Mouse (Mus musculus) liver, embryonic 16.5 days (tissue): ENCODE data around the gene Vmn1r198. TPM values are rescaled to one million over a fixed set of nuclear protein-coding genes. Genes with fewer than 3 reads are reported as not detected.
"Not testable (repeated sequence)": the region's sequence is repeated elsewhere in the genome, so short reads cannot be mapped to it uniquely, and the experiment has no call there.

Experiments used
- ATAC-seq: fragments of 200-750 bp; cut with Nextera tagmentation; 2 replicates; pipeline ENCODE4 v1.8.0; 2017; ENCODE audit warnings: low read depth, mild to moderate bottlenecking, moderate number of reproducible peaks, moderate library complexity
- H3K27ac ChIP-seq: fragments of 300-500 bp; sonication (generic); 2 replicates; pipeline ENCODE4 v1.5.1; 2014; ENCODE audit warnings: mild to moderate bottlenecking, low read length
- H3K27me3 ChIP-seq: fragments of 300-500 bp; sonication (generic); 2 replicates; pipeline ENCODE4 v1.6.1; 2014; ENCODE audit warnings: low read depth, low read length, mixed read lengths; ENCODE audit not compliant: control insufficient read depth, insufficient read depth
- H3K36me3 ChIP-seq: fragments of 300-500 bp; sonication (generic); 2 replicates; pipeline ENCODE4 v1.6.1; 2014; ENCODE audit warnings: mild to moderate bottlenecking; ENCODE audit not compliant: control insufficient read depth, insufficient read depth
- H3K4me1 ChIP-seq: fragments of 300-500 bp; sonication (generic); 2 replicates; pipeline ENCODE4 v1.6.1; 2014; ENCODE audit warnings: low read depth, low read length, mixed read lengths; ENCODE audit not compliant: control insufficient read depth
- H3K4me2 ChIP-seq: fragments of 300-500 bp; sonication (generic); 2 replicates; pipeline ENCODE4 v1.6.1; 2014; ENCODE audit warnings: low read depth, low read length, mixed read lengths
- H3K4me3 ChIP-seq: fragments of 300-500 bp; sonication (generic); 2 replicates; pipeline ENCODE4 v1.5.1; 2014; ENCODE audit warnings: low read depth, mild to moderate bottlenecking, low read length
- H3K9ac ChIP-seq: fragments of 300-500 bp; sonication (generic); 2 replicates; pipeline ENCODE4 v1.6.1; 2014; ENCODE audit warnings: low read depth, low read length
- H3K9me3 ChIP-seq: fragments of 300-500 bp; sonication (generic); replicated peaks from 2 replicates; pipeline ENCODE4 v1.6.1; 2016; ENCODE audit warnings: low read length; ENCODE audit not compliant: control insufficient read depth
- WGBS: fragments of 180-500 bp; shearing (Covaris S2); extraction: QIAGEN DNeasy Blood & Tissue Kit; methylation state at CpG from one replicate; pipeline ENCODE4 v1.1.7; 2014; ENCODE audit not compliant: insufficient replicate concordance; 5-methylcytosine and 5-hydroxymethylcytosine counted together
- polyA plus RNA-seq: library from polyadenylated mRNA; unstranded; fragments of >200 nt; fragmentation: Nextera tagmentation; extraction: Ambion mirVana; gene quantifications from 2 replicates; pipeline ENCODE4 v1.2.1, GENCODE M21; 2015

Gene Vmn1r198
- not detected in 2 replicates for polyA plus RNA-seq

DNA sequence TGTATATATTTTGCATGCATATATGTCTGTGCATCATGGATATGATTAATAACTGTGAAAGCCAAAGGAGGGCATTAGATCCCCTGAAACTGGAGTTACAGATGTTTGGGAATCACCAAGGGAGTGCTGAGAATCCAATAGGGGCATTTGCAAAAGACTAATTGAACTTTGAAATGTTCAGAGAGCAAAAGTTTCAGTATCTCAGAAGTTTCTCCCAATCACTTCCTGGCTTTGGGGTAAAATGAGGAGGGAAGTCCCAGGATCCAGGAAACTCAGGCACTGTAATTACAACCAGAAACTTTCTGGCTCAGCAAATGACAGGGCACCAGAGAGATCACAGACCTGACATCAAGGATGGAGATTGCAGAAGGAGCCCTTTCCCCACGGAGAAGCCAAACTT lies at the start of gene Vmn1r198:
Gene Vmn1r198 (plus strand): TSS at position 301 of the 400 bp plus-strand sequence.
- no peaks in the 10 kb centered on the region for H3K9me3 ChIP-seq
- H3K4me1 ChIP-seq: no peaks in the 10 kb centered on the region
- ATAC-seq: no peak
- no peaks in the 10 kb centered on the region for H3K27me3 ChIP-seq
- WGBS: 17% methylated on average over 1 of the region's 1 CpGs
- H3K4me2 ChIP-seq: no peak within 1 kb of the TSS
- no peak within 1 kb of the TSS for H3K9ac ChIP-seq
- no peak within 1 kb of the TSS for H3K27ac ChIP-seq
- H3K36me3 ChIP-seq: no peaks in the 10 kb centered on the region
- H3K4me3 ChIP-seq: no peak within 1 kb of the TSS

DNA sequence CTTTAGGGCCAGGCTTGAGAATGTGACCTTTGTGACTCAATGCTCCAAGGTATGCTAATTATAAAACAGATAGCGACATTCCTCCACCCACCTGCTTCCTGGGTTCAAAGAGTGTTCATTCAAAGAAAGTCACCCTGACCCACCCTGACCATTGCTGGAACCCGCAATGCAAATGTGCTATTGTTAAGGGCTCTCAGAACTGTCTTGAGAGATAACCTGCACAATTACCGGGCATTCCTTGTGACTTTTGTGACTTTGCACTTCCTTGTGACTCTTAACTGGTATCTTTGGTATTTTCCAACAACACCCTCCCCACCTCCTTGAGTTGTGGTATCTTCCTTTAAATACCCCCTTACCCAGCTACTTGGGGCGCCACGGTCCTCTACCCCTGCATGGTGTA lies 42.1 kb upstream of the Vmn1r198 start:
- WGBS: 65% methylated on average over 5 of the region's 5 CpGs
- H3K4me2 ChIP-seq, H3K4me1 ChIP-seq, H3K9ac ChIP-seq, H3K4me3 ChIP-seq, H3K27me3 ChIP-seq, H3K27ac ChIP-seq, ATAC-seq, H3K36me3 ChIP-seq, H3K9me3 ChIP-seq: not testable (repeated sequence)

DNA sequence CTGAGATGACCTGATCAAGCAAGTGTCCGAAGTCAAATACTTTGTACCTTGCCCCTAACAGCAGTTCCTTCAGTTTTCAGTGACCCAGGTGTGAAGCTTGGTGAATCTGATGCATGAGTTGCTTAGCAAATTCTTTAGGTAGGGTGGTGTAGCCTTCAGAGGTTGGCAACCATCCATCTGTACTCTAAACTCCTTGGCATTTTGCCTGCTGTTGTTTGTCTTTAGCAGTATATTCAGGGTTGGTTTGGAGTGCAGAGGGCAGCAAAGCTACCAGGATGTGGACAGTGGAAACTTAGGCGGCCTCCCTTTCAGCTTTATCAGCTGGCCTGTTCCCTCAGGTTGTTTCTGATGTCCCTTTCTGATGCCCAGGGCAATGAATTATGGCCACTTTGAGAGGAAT lies 34.8 kb upstream of the Vmn1r198 start:
- H3K36me3 ChIP-seq: no peaks in the 10 kb centered on the region
- no peaks in the 10 kb centered on the region for H3K27me3 ChIP-seq
- no peak overlapping the region for H3K4me2 ChIP-seq
- H3K27ac ChIP-seq: no peak overlapping the region
- no peak for ATAC-seq
- no peaks in the 10 kb centered on the region for H3K4me1 ChIP-seq
- no peaks in the 10 kb centered on the region for H3K9me3 ChIP-seq
- H3K9ac ChIP-seq: no peak overlapping the region
- 32% methylated on average over 2 of the region's 2 CpGs for WGBS
- H3K4me3 ChIP-seq: no peak overlapping the region

DNA sequence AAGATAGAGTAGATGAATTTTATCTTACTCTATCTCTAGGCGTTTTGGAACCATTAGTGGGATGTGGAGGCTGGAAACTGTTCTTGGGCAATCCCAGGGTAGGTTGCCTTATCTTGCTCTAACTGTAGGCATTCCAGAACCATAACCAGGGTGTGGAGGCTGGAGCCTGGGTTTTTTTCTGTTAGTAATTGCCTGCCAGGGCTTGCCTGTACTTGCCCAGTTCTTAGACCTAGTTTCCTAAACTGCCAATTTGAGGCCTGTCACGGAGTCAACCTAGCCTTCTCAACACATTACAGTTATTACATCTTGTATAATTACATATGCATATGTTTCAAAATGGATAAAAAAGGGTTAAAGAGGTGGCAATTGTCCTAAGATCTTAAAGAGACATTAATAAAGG lies 32.8 kb upstream of the Vmn1r198 start:
- no peak overlapping the region for H3K4me3 ChIP-seq
- no peak overlapping the region for H3K9ac ChIP-seq
- ATAC-seq: no peak
- H3K27me3 ChIP-seq: no peaks in the 10 kb centered on the region
- no peaks in the 10 kb centered on the region for H3K36me3 ChIP-seq
- H3K9me3 ChIP-seq: no peaks in the 10 kb centered on the region
- H3K4me2 ChIP-seq: no peak overlapping the region
- H3K27ac ChIP-seq: no peak overlapping the region
- no peaks in the 10 kb centered on the region for H3K4me1 ChIP-seq
- WGBS: 54% methylated on average over 2 of the region's 2 CpGs

DNA sequence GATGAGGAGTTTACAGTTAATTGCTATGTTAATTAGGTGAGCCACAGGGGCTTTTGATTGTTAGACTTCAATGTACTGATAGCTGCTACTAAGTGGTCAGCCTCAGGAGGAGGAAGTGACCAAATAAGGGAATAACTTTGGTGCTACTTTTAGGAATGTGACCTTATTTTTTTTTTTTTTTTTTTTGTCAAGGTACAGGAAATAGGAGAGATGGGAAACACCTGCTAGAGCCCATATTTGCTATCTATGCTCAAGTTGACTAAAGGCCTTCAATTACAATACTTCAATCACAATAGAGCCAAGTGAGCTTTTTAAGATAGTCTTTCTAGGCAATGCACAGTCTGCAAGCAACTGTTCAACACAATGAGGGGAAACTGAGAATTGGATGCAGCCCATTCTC lies 30.1 kb upstream of the Vmn1r198 start:
- Histone ChIP-seq H3K9ac (no peak overlapping the region), H3K36me3 (no peaks in the 10 kb centered on the region), H3K27me3 (no peaks in the 10 kb centered on the region), H3K4me1 (no peaks in the 10 kb centered on the region), H3K4me2 (no peak overlapping the region), H3K9me3 (no peaks in the 10 kb centered on the region), H3K27ac (no peak overlapping the region), H3K4me3 (no peak overlapping the region)
- ATAC-seq: no peak

DNA sequence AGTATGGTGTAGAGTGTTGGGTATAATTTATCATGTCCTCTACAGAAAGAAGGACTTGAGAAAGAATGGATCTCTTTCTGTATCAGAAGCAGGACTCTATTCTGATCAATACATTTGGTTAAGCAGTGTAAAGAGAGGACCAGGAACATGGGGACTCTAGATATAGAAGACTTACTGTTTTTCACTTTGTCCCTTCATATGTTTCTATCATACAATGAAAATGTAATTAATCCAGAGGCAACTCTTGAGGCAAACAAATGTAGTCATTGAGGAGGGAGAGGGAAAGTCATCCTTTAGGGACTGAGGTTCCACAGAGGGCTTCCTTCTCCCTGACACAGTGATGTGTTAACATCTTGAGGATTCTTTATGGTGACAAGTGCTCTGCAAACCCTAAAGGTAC lies 25.9 kb upstream of the Vmn1r198 start, which contains the start of gene Vmn1r197:
Gene Vmn1r197 (plus strand): TSS at position 301 of the 400 bp plus-strand sequence.
- H3K4me2 ChIP-seq: no peak within 1 kb of the TSS
- no peaks in the 10 kb centered on the region for H3K27me3 ChIP-seq
- H3K27ac ChIP-seq: no peak within 1 kb of the TSS
- H3K36me3 ChIP-seq: no peaks in the 10 kb centered on the region
- H3K4me1 ChIP-seq: no peaks in the 10 kb centered on the region
- no peak for ATAC-seq
- no peak within 1 kb of the TSS for H3K4me3 ChIP-seq
- no peak within 1 kb of the TSS for H3K9ac ChIP-seq
- no peaks in the 10 kb centered on the region for H3K9me3 ChIP-seq

DNA sequence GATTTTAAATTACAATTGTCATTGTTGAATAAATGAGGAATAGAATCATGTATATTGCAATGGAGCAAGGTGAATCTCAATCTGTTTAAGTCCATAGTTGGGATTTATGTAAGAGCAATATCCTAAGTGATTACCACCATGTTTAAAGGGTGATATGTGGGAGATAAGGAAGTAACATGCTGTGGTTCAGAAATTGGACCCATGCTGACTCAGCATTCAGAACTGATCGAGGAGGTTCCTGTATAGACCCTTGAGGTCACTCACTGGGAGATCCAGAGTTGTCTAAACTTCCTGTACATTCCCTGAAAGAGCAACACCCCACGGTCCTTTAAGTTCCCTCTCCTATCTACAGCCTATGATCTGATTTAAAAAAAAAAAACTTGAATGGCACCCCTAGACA lies 16.9 kb upstream of the Vmn1r198 start:
- Histone ChIP-seq H3K27me3 (no peaks in the 10 kb centered on the region), H3K9me3 (no peaks in the 10 kb centered on the region), H3K4me3 (no peak overlapping the region), H3K27ac (no peak overlapping the region), H3K9ac (no peak overlapping the region), H3K4me1 (no peaks in the 10 kb centered on the region), H3K4me2 (no peak overlapping the region), H3K36me3 (no peaks in the 10 kb centered on the region)
- 28% methylated on average over 2 of the region's 2 CpGs for WGBS
- no peak for ATAC-seq

DNA sequence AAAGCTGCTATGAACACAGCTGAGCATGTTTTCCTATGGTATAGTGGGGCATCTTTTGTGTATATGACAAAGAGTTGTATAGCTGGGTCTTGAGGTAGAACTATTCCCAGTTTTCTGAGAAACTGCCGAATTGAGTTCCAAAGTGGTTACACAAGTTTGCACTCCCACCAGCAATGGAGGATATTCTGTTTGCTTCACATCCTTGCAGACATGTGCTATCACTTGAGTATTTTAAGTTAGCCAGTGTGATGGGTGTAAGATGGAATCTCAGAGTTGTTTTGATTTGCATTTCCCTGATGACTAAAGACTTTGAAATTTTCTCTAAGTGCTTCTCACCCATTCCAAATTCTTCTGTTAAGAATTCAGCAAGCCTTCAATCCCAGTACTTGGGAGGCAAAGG lies 14.6 kb upstream of the Vmn1r198 start:
- WGBS: 51% methylated on average over 1 of the region's 1 CpGs
- Histone ChIP-seq H3K9me3 (no peaks in the 10 kb centered on the region), H3K27me3 (no peaks in the 10 kb centered on the region)

DNA sequence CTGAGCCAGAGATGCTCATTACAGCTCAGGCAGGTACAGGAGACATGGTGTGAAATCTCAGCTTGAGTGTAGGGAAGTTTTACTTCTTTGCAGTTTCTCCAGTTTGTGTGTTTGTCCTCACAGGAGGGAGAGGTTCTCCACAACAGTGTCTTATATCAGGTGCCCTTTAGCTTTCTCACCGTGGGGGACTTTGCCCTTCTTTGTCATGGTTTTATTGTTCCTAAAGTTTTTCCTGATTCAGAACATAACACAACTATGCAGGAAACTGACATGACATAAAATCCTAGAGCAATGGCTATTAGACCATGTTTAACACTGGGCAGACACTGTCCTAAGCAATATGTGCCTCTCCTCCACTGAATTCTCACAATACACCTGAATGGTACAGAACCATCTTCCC lies 649 bp downstream of the Vmn1r198 start:
- Histone ChIP-seq H3K36me3 (no peaks in the 10 kb centered on the region), H3K4me1 (no peaks in the 10 kb centered on the region)

More for the DNA sequence above, 14.6 kb upstream of the Vmn1r198 start:
- Histone ChIP-seq H3K9ac (no peak overlapping the region), H3K36me3 (no peaks in the 10 kb centered on the region), H3K4me3 (no peak overlapping the region), H3K4me2 (no peak overlapping the region), H3K27ac (no peak overlapping the region), H3K4me1 (no peaks in the 10 kb centered on the region)
- no peak for ATAC-seq

DNA sequence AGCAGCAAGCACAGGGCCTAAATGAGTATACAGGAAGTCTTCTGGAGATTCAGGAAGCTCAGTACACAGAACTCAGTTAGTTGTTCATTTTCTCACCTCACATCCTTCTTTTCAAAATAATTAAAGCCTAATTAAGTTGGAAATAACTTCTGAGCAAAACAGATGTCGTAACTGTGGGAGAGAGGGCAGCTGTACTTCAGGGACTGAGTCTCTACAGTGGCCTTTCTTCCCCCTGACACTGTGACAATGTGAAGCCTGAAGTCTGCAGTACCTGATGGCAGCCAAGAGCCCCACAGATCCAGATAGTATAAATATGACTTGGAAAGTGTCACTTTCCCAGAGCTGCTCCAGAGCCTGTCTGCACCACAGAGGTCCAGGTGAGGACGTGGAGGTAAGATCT lies 29.4 kb downstream of the Vmn1r198 start, which contains the start of gene Vmn1r199:
Gene Vmn1r199 (plus strand): TSS at position 301 of the 400 bp plus-strand sequence.
- Histone ChIP-seq H3K4me2 (no peak within 1 kb of the TSS), H3K9me3 (no peaks in the 10 kb centered on the region), H3K4me3 (no peak within 1 kb of the TSS), H3K27me3 (no peaks in the 10 kb centered on the region), H3K9ac (no peak within 1 kb of the TSS), H3K4me1 (no peaks in the 10 kb centered on the region), H3K36me3 (no peaks in the 10 kb centered on the region), H3K27ac (no peak within 1 kb of the TSS)
- WGBS: 52% methylated on average over 2 of the region's 2 CpGs
- no peak for ATAC-seq

More for the DNA sequence above, 649 bp downstream of the Vmn1r198 start:
- 67% methylated on average over 1 of the region's 1 CpGs for WGBS
- no peak for ATAC-seq
- no peaks in the 10 kb centered on the region for H3K9me3 ChIP-seq
- no peak overlapping the region for H3K27ac ChIP-seq
- H3K4me2 ChIP-seq: no peak overlapping the region
- no peak overlapping the region for H3K4me3 ChIP-seq
- no peaks in the 10 kb centered on the region for H3K27me3 ChIP-seq
- H3K9ac ChIP-seq: no peak overlapping the region
